Mouse (Mus musculus): Measurements from ENCODE around the gene C87436. TPM values are rescaled to one million over a fixed set of nuclear protein-coding genes. Genes with fewer than 3 reads are reported as not detected.

C87436 gene
- polyA plus RNA-seq, 1 experiment from 2014 or later = 19.2 TPM

GRCm38 (mm10) chr6:86397257-86397980 lies 40.8 kb upstream of the C87436 start:
- Histone ChIP-seq H3K27me3 (ENCODE audit: control insufficient read depth, insufficient read depth, low read length) (no peaks in the 10 kb centered on the region), H3K4me2 (replicated peaks) (peak overlapping the region; percentile 80), H3K9me3 (ENCODE audit: control insufficient read depth, low read length) (no peaks in the 10 kb centered on the region), H3K4me3 (replicated peaks; ENCODE audit: low read length) (peak overlapping the region; percentile 95), H3K4me1 (replicated peaks; ENCODE audit: control insufficient read depth, insufficient read depth, low read length) (peaks cover 24% of the 10 kb centered on the region), H3K36me3 (replicated peaks; ENCODE audit: control insufficient read depth, insufficient read depth) (peaks cover 13% of the 10 kb centered on the region), H3K27ac (peak overlapping the region; percentile 66), H3K9ac (peak overlapping the region; percentile 95)
- DNase-seq (ENCODE audit: low spot score) = no peak
- WGBS = 8% methylated on average over 14 of the region's 14 CpGs
- ATAC-seq (ENCODE audit: low FRiP score) = peak; percentile 56

GRCm38 (mm10) chr6:86398986-86399385 lies 39.2 kb upstream of the C87436 start:
- Histone ChIP-seq H3K27ac (no peak overlapping the region), H3K9me3 (ENCODE audit: control insufficient read depth, low read length) (no peaks in the 10 kb centered on the region), H3K9ac (no peak overlapping the region), H3K4me1 (replicated peaks; ENCODE audit: control insufficient read depth, insufficient read depth, low read length) (peaks cover 24% of the 10 kb centered on the region), H3K4me2 (replicated peaks) (no peak overlapping the region), H3K36me3 (replicated peaks; ENCODE audit: control insufficient read depth, insufficient read depth) (0 out of 2 replicates have a peak, but pooled peaks cover 1% of the 10 kb centered on the region), H3K27me3 (ENCODE audit: control insufficient read depth, insufficient read depth, low read length) (no peaks in the 10 kb centered on the region), H3K4me3 (replicated peaks; ENCODE audit: low read length) (no peak overlapping the region)
- DNase-seq (ENCODE audit: low spot score) = no peak
- 74% methylated on average over 2 of the region's 2 CpGs for WGBS
- no peak for ATAC-seq (ENCODE audit: low FRiP score)

- DNase-seq (ENCODE audit: low spot score) = no peak
- no peaks in the 10 kb centered on the region for H3K36me3 ChIP-seq (replicated peaks; ENCODE audit: control insufficient read depth, insufficient read depth)
- H3K27ac ChIP-seq = no peak overlapping the region
- 91% methylated on average over 2 of the region's 2 CpGs for WGBS
- H3K4me3 ChIP-seq (replicated peaks; ENCODE audit: low read length) = no peak overlapping the region
- H3K9me3 ChIP-seq (ENCODE audit: control insufficient read depth, low read length) = no peaks in the 10 kb centered on the region
- no peaks in the 10 kb centered on the region for H3K27me3 ChIP-seq (ENCODE audit: control insufficient read depth, insufficient read depth, low read length)
- ATAC-seq (ENCODE audit: low FRiP score) = no peak
- no peak overlapping the region for H3K9ac ChIP-seq
- H3K4me2 ChIP-seq (replicated peaks) = no peak overlapping the region
- peaks cover 16% of the 10 kb centered on the region for H3K4me1 ChIP-seq (replicated peaks; ENCODE audit: control insufficient read depth, insufficient read depth, low read length)
Measured at GRCm38 (mm10) chr6:86399995-86400394, 38.2 kb upstream of the C87436 start.

DNA sequence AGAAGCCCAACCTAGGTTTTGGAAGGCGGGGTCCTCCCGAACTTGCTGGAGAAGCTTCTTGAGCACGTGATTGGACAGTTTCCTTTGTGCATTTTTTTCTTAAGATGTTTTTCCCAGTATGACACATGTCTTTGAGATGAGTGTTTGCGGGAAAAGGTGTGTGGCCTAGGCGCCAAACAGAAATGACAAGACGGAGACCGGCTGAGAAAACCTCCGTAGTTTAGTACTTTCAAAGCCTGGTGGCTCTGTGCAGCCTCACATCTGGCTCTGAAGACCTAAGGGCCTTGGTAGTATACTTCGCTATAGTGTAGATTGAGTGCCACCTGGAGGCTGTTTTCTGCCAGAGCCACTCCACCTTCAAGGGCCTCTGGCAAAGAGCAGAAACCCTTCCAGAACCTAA lies 37.2 kb upstream of the C87436 start:
- ATAC-seq (ENCODE audit: low FRiP score) (no peak), DNase-seq (ENCODE audit: low spot score) (peak; percentile 76)
- H3K4me3 ChIP-seq (replicated peaks; ENCODE audit: low read length) = no peak overlapping the region; the same call in 1 of the 2 replicates
- H3K9me3 ChIP-seq (ENCODE audit: control insufficient read depth, low read length) = no peaks in the 10 kb centered on the region
- no peaks in the 10 kb centered on the region for H3K27me3 ChIP-seq (ENCODE audit: control insufficient read depth, insufficient read depth, low read length)
- no peak overlapping the region for H3K27ac ChIP-seq
- peaks cover 7% of the 10 kb centered on the region; the same call in 1 of the 2 replicates for H3K4me1 ChIP-seq (replicated peaks; ENCODE audit: control insufficient read depth, insufficient read depth, low read length)
- no peaks in the 10 kb centered on the region for H3K36me3 ChIP-seq (replicated peaks; ENCODE audit: control insufficient read depth, insufficient read depth)
- 9% methylated on average over 9 of the region's 9 CpGs for WGBS
- H3K4me2 ChIP-seq (replicated peaks) = peak overlapping the region; percentile 38
- H3K9ac ChIP-seq = no peak overlapping the region

GRCm38 (mm10) chr6:86402681-86403607 lies 35.2 kb upstream of the C87436 start:
- Histone ChIP-seq H3K4me1 (replicated peaks; ENCODE audit: control insufficient read depth, insufficient read depth, low read length) (peaks cover 17% of the 10 kb centered on the region), H3K27ac (no peak overlapping the region), H3K9me3 (ENCODE audit: control insufficient read depth, low read length) (no peaks in the 10 kb centered on the region), H3K27me3 (ENCODE audit: control insufficient read depth, insufficient read depth, low read length) (no peaks in the 10 kb centered on the region), H3K36me3 (replicated peaks; ENCODE audit: control insufficient read depth, insufficient read depth) (peaks cover 13% of the 10 kb centered on the region), H3K9ac (peak overlapping the region; percentile 100), H3K4me3 (replicated peaks; ENCODE audit: low read length) (peak overlapping the region; percentile 88), H3K4me2 (replicated peaks) (peak overlapping the region; percentile 81)
- DNase-seq (ENCODE audit: low spot score) (no peak), ATAC-seq (ENCODE audit: low FRiP score) (no peak)
- 42% methylated on average over 12 of the region's 12 CpGs for WGBS

DNA sequence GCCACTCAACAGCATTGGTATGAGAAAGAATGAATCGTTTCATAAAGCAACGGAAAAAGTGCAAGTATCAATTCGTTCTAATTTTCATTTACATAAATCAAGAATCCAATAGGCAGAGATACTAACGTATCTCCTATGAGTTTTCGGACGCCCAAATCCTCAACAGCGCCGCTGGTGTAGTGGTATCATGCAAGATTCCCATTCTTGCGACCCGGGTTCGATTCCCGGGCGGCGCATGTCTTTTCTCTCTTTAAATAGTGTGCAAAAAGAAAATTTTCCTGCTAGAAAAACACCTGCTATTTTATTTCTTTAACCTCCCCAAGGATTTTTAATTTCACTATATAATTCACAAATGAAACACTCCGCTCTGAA lies 34.5 kb upstream of the C87436 start:
- Histone ChIP-seq H3K9me3 (ENCODE audit: control insufficient read depth, low read length) (no peaks in the 10 kb centered on the region), H3K27me3 (ENCODE audit: control insufficient read depth, insufficient read depth, low read length) (no peaks in the 10 kb centered on the region), H3K4me1 (replicated peaks; ENCODE audit: control insufficient read depth, insufficient read depth, low read length) (peaks cover 19% of the 10 kb centered on the region), H3K36me3 (replicated peaks; ENCODE audit: control insufficient read depth, insufficient read depth) (peaks cover 18% of the 10 kb centered on the region), H3K4me3 (replicated peaks; ENCODE audit: low read length) (peak overlapping the region; percentile 88), H3K27ac (peak overlapping the region; percentile 100), H3K4me2 (replicated peaks) (peak overlapping the region; percentile 81), H3K9ac (peak overlapping the region; percentile 100)
- ATAC-seq (ENCODE audit: low FRiP score) = peak; percentile 78
- WGBS = under 1% methylated on average over 15 of the region's 15 CpGs
- DNase-seq (ENCODE audit: low spot score) = peak; percentile 97

DNA sequence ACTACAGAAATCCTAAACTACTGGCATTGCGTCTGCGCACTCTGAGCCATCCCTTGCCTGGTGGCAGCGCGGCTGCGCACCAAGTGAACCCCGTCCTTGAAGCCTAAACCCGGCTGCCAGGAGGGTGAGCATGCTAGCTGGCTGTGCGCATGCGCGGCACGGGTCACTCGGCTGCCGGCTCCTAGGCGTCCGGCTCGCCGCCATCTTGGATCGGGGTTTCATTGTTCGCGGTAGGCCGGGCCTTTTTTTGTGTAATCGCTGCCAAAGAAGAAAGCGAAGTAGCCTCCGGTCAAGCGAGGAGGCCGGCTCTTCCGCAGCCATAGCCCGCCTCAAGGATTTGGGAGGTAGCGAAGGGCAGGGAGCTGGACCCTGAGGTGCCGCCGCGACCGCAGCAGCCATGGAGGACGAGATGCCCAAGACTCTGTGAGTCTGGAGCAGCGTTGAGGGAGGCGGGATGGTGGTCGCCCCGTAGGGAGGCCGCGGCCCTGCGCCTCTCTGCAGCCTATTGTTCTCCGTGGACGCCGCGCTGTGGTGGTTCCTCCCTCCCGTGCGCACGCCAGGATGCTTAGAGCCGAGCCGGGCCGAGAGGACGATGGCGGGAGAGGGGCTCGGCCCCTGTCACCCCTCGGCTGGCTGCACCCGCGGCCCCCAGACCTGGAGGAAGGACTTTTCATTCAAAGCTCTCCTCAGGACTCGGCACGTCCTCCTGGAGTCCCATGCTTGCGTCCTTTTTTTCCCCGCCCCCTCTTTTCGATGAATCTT lies 33.9 kb upstream of the C87436 start, which contains the start of gene Tia1:
Gene Tia1, plus strand, starts transcription at position 120 of the 762 bp plus-strand sequence.
- H3K4me2 ChIP-seq (replicated peaks) = peak within 1 kb of the TSS; percentile 81
- under 1% methylated on average over 60 of the region's 62 CpGs for WGBS
- peak within 1 kb of the TSS; percentile 100 for H3K9ac ChIP-seq
- peak within 1 kb of the TSS; percentile 88 for H3K4me3 ChIP-seq (replicated peaks; ENCODE audit: low read length)
- DNase-seq (ENCODE audit: low spot score) (peak; percentile 97), ATAC-seq (ENCODE audit: low FRiP score) (peak; percentile 97)
- H3K9me3 ChIP-seq (ENCODE audit: control insufficient read depth, low read length) = no peaks in the 10 kb centered on the region
- H3K36me3 ChIP-seq (replicated peaks; ENCODE audit: control insufficient read depth, insufficient read depth) = peaks cover 22% of the 10 kb centered on the region
- peaks cover 19% of the 10 kb centered on the region for H3K4me1 ChIP-seq (replicated peaks; ENCODE audit: control insufficient read depth, insufficient read depth, low read length)
- no peaks in the 10 kb centered on the region for H3K27me3 ChIP-seq (ENCODE audit: control insufficient read depth, insufficient read depth, low read length)
- peak within 1 kb of the TSS; percentile 100 for H3K27ac ChIP-seq

DNA sequence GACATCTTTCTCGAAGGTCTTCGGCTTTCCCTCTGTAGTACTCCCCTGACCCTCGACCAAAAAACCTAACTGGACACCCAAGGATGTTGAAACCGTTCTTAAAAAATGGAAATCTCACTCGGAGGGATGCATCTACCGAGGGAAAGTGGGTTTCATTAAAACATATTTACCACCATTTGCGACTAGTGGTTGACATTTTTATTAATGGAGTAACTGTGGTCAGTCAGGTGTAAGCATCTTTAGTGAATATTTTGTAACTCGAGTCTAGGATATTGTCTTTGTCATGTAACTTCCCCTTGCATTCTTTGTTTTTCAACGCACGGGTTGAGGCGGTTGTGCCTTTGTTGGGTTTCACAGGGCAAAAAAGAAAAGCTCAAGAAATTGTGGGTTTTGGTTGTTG lies 33.2 kb upstream of the C87436 start:
- no peaks in the 10 kb centered on the region for H3K27me3 ChIP-seq (ENCODE audit: control insufficient read depth, insufficient read depth, low read length)
- H3K9me3 ChIP-seq (ENCODE audit: control insufficient read depth, low read length) = no peaks in the 10 kb centered on the region
- peak overlapping the region; percentile 100 for H3K9ac ChIP-seq
- H3K4me2 ChIP-seq (replicated peaks) = peak overlapping the region; percentile 81
- H3K27ac ChIP-seq = peak overlapping the region; percentile 100
- H3K4me1 ChIP-seq (replicated peaks; ENCODE audit: control insufficient read depth, insufficient read depth, low read length) = peaks cover 26% of the 10 kb centered on the region
- peaks cover 28% of the 10 kb centered on the region for H3K36me3 ChIP-seq (replicated peaks; ENCODE audit: control insufficient read depth, insufficient read depth)
- peak; percentile 46 for DNase-seq (ENCODE audit: low spot score)
- no peak for ATAC-seq (ENCODE audit: low FRiP score)
- under 1% methylated on average over 11 of the region's 11 CpGs for WGBS
- peak overlapping the region; percentile 88 for H3K4me3 ChIP-seq (replicated peaks; ENCODE audit: low read length)

All from hindbrain, embryonic 14.5 days (tissue).